Mouse (Mus musculus): ENCODE results near the gene Brdt. TPM values are rescaled to one million over a fixed set of nuclear protein-coding genes. Genes with fewer than 3 reads are reported as not detected.

The Brdt gene
- total RNA-seq, 1 experiment from 2014 or later, result 3.3 TPM

DNA sequence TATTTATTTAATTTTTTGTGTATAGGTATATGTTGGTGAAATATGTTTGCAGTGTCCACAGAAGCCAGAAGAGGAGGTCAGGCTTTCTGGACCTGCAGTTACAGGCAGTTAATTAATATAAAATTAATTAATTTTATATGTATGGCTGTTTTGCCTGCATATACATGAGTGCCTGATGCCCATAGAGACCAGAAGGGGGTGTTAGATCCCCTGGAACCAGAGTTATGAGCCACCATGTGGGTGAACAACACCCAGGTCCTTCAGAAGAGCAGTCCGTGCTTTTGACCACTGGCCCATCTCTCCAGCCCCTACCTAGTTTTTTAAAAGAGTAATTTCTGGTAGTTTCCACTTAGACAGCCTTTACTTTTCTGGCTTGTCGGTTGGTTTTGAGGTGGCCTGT is 81.3 kb downstream of the Brdt start:
- DNase-seq, result no peak

GRCm38 (mm10) chr5:107415098-107415497 is 84.1 kb downstream of the Brdt start:
- no peak for DNase-seq

DNA sequence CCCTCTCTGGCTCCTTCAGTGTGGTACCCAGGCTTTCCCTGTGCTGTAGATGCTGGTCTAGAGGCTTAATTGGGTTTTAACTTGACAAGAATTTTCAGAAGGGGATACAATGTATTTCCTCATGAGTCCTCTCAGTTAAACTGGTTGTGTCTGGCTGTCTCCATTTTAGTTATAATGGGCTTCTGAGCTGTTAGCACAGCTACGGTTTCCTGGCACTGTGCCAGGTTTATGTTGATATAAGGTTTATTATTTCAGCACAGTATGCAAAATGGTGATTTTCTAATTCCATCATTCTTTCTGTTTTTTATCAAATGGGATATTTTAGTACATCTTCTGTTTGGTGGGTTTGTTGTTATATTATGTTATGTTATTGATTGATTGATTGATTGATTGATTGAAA is 90.7 kb downstream of the Brdt start:
- DNase-seq, result no peak

GRCm38 (mm10) chr5:107431249-107431648 is 100.3 kb downstream of the Brdt start, which contains the start of gene Lpcat2b:
TSS of gene Lpcat2b (plus strand) at chr5:107431549.
- DNase-seq, result no peak

DNA sequence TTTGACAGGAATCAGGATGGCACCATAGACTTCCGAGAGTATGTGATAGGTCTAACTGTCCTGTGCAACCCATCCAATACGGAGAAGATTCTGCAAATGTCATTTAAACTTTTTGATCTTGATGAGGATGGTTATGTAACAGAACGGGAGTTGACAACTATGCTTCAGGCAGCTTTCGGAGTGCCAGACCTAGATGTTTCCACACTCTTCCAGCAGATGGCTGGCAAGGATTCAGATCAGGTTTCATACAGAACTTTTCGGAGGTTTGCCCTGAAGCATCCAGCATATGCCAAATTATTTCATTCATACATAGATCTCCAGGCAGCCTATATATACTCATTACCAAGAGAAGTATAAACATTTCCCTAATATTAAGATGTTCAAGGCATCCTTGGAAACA is 103.0 kb downstream of the Brdt start:
- DNase-seq, result no peak

- no peak for DNase-seq
Observed at GRCm38 (mm10) chr5:107436185-107436584, 105.2 kb downstream of the Brdt start.

Other genes starting within 250 kb of the Brdt start
- 192 and 326 TPM in 2 replicates for gene Tgfbr3, start 41.5 kb upstream of the Brdt start, total RNA-seq (2021)
- 1.3 and 2.8 TPM in 2 replicates for gene Ephx4, start 71.6 kb downstream of the Brdt start, total RNA-seq (2021)
- not detected in 2 replicates for gene Lpcat2b, start 100.4 kb downstream of the Brdt start, total RNA-seq (2021)
- gene Btbd8, start 106.8 kb downstream of the Brdt start, total RNA-seq (2021), result 6.6 and 11.1 TPM in 2 replicates
- gene Gm42669, start 176.5 kb downstream of the Brdt start, total RNA-seq (2021), result not detected in 2 replicates
- gene 1700028K03Rik, start 203.6 kb downstream of the Brdt start, total RNA-seq (2021), result 0.06 TPM in 1 of 2 replicates, not detected in the other

Data from adrenal gland, postnatal 25 days (tissue).